Mouse (Mus musculus): ENCODE results near the gene Fpr1.

DNA sequence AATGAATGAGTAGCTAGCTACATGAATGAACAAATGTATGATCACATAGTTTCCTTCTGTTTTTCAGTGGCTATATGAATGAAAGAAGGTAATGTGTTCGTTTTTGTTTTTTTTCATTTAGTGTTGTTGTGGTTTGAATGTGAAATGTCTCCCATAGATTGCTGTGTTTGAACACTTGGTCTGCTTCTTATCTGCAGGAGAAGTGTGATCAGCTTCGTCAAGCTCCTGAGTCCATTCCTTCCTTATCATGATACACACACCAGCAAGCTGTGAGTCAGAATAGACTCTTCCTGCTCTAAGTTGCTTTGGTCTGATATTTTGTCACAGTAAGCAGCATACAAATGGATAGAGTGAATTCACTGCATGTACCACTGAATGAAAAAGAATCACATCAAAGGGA is 34.8 kb downstream of the Fpr1 start:
- TF ChIP-seq POLR2A (IDR thresholded peaks at IDR 0.05; ENCODE audit: insufficient read length, low read depth) (no peak), USF1 (IDR thresholded peaks at IDR 0.05; ENCODE audit: low read depth) (no peak), TCF3 (IDR thresholded peaks at IDR 0.05; ENCODE audit: insufficient read length, low read depth) (no peak), MAX (IDR thresholded peaks at IDR 0.05; ENCODE audit: low read depth) (no peak), POLR2AphosphoS2 (IDR thresholded peaks at IDR 0.05; ENCODE audit: insufficient read length, low read depth) (no peak), MYOG (IDR thresholded peaks at IDR 0.05; ENCODE audit: control insufficient read depth in 1 of 3, insufficient read depth in 1 of 3, insufficient read length in 2 of 3, low read depth in 2 of 3) (no peak), CEBPB (IDR thresholded peaks at IDR 0.05; ENCODE audit: insufficient read depth, poor library complexity, severe bottlenecking) (no peak), TCF12 (IDR thresholded peaks at IDR 0.05; ENCODE audit: insufficient read depth, poor library complexity, severe bottlenecking) (no peak), SRF (IDR thresholded peaks at IDR 0.05; ENCODE audit: control insufficient read depth, insufficient read length, low read depth) (no peak), E2F4 (IDR thresholded peaks at IDR 0.05; ENCODE audit: insufficient read depth) (no peak), MYOD1 (IDR thresholded peaks at IDR 0.05; ENCODE audit: control insufficient read depth in 1 of 3, insufficient read length in 2 of 3, low read depth in 2 of 3) (no peak)

Data from myocyte (in vitro differentiated cells).